Mouse (Mus musculus): ENCODE measurements at regions not wholly inside any gene's neighbourhood (a gene's known extent, or its start where the extent isn't known, plus 50 kb on each side); places are given as distances from the start of the nearest gene placed in this dataset.
A peak's percentile ranks its signal among the peaks of the same experiment; 100 is the strongest.

DNA sequence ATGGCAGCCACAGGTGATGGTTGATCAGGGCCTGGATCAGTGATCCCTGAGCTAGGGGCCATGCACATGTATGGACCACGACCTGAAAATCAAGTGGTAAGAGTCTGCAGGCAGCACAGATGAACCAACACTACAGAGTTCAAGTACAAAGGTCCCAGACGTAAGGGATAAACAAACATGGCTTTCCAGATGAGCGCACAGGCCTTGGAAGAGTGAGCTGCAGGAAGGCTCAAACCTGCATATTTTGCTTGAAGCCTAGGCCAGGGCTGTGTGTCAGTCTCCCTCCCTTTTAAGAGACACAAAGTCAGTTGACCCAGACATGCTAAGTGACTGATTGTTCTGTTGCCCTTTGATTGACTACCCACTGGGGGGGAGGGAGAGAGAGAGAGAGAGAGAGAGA, 107.2 kb upstream of the Stc2 start:
- ATAC-seq (replicated peaks; ENCODE audit: low FRiP score, low TSS enrichment, low read depth) = no peak
- WGBS = 44% methylated on average over 3 of the region's 3 CpGs
- Histone ChIP-seq H3K9me3 (ENCODE audit: control insufficient read depth, low read length) (no peaks in the 10 kb centered on the region), H3K27me3 (replicated peaks; ENCODE audit: control insufficient read depth, insufficient read depth, low read length) (no peaks in the 10 kb centered on the region), H3K4me2 (ENCODE audit: low read length) (no peak overlapping the region), H3K27ac (ENCODE audit: low read depth) (no peak overlapping the region), H3K4me3 (ENCODE audit: low read depth, low read length) (no peak overlapping the region), H3K4me1 (replicated peaks; ENCODE audit: control insufficient read depth, insufficient read depth, low read length) (peaks cover 3% of the 10 kb centered on the region; the same call in 1 of the 2 replicates), H3K9ac (ENCODE audit: low read length) (no peak overlapping the region), H3K36me3 (ENCODE audit: control insufficient read depth, insufficient read depth, low read length) (no peaks in the 10 kb centered on the region)
- no peak for DNase-seq (ENCODE audit: low spot score)

DNA sequence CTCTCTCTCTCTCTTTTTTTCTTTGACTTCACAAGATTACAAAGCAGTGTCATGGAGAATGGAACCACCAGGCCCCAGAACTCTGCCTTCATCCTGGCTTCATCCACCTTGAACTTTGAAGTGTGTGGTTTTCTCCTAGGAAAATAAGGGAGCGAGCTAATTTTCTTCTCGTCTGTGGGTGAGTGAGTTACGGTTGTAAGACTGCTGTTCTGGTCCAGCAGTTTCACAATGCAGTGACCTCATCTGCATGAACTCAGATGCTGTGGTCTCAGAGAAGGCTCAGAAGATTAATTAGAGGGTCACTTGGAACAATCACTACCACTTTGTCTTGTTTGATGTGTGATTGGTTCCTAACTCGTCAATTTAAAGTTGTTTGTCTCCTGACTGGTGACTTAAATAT, 103.1 kb upstream of the Stc2 start:
- no peak for ATAC-seq (replicated peaks; ENCODE audit: low FRiP score, low TSS enrichment, low read depth)
- Histone ChIP-seq H3K4me3 (ENCODE audit: low read depth, low read length) (no peak overlapping the region), H3K27ac (ENCODE audit: low read depth) (no peak overlapping the region), H3K36me3 (ENCODE audit: control insufficient read depth, insufficient read depth, low read length) (no peaks in the 10 kb centered on the region), H3K9ac (ENCODE audit: low read length) (no peak overlapping the region), H3K4me2 (ENCODE audit: low read length) (no peak overlapping the region), H3K27me3 (replicated peaks; ENCODE audit: control insufficient read depth, insufficient read depth, low read length) (no peaks in the 10 kb centered on the region), H3K9me3 (ENCODE audit: control insufficient read depth, low read length) (no peaks in the 10 kb centered on the region), H3K4me1 (replicated peaks; ENCODE audit: control insufficient read depth, insufficient read depth, low read length) (no peaks in the 10 kb centered on the region)
- DNase-seq (ENCODE audit: low spot score) = no peak
- WGBS = 70% methylated on average over 4 of the region's 4 CpGs

DNA sequence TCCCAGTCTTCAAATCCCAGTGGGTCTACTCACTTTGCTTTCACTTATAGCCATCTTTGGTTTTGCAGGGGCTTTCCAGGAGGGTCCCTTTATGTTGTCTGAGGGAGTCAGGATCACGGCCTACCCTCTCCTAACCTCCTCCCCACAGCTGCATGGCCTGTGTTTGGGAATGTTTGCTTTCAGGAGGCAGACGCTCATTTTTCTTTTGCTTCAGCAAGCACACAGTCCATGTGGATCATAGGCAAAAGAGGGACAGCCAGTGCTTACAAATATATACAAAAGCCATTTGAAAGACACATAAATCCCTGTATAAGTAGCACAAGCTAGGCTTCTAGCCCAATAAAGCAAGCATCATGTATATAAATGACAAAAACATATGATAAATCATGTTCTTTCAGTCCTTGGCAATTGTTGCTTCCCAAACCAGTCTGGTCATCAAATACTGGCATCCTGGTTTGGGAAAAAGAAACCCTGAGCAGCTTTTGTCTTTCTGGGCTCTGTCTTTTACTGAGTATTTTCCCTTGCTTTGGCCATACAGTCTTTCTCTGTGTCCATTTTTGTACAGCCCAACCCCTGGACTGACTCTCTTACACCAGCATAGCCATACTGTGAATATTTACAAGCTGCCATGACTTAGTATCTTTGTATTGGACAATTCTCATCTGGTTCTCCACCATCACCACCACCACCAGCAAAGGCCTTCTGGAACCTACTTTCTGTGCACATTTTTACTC, 101.0 kb upstream of the Stc2 start:
- H3K4me1 ChIP-seq (replicated peaks; ENCODE audit: control insufficient read depth, insufficient read depth, low read length) = no peaks in the 10 kb centered on the region
- no peak overlapping the region for H3K4me3 ChIP-seq (ENCODE audit: low read depth, low read length)
- no peaks in the 10 kb centered on the region for H3K9me3 ChIP-seq (ENCODE audit: control insufficient read depth, low read length)
- no peaks in the 10 kb centered on the region for H3K27me3 ChIP-seq (replicated peaks; ENCODE audit: control insufficient read depth, insufficient read depth, low read length)
- no peak overlapping the region for H3K4me2 ChIP-seq (ENCODE audit: low read length)
- 21% methylated on average over 2 of the region's 2 CpGs for WGBS
- H3K9ac ChIP-seq (ENCODE audit: low read length) = no peak overlapping the region
- no peaks in the 10 kb centered on the region for H3K36me3 ChIP-seq (ENCODE audit: control insufficient read depth, insufficient read depth, low read length)
- H3K27ac ChIP-seq (ENCODE audit: low read depth) = peak overlapping the region; percentile 44; the same call in 1 of the 2 replicates
- ATAC-seq (replicated peaks; ENCODE audit: low FRiP score, low TSS enrichment, low read depth) = 0 out of 2 replicates have a peak, but pooled peaks have one; percentile 58
- DNase-seq (ENCODE audit: low spot score) = no peak

DNA sequence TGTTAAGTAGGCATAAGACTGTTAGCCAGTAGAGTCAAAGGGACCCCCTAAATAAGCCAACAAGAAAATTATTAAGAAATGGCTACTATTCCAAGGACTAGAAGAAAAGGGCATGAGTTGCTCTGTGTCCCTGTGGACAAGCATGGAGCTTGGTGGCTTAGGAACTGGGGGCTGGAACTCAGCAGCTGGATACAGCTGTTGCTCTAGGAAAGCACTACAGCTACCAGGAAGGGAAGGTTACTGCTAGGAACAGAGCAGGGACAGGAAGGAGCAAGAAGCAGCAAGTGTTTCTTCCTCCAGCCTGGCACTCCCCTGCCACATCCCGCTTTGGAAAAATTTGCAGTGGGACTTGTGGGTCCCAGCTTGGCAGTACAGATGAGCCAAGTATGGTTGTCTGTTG, 95.0 kb upstream of the Stc2 start:
- no peak for ATAC-seq (replicated peaks; ENCODE audit: low FRiP score, low TSS enrichment, low read depth)
- Histone ChIP-seq H3K36me3 (ENCODE audit: control insufficient read depth, insufficient read depth, low read length) (no peaks in the 10 kb centered on the region), H3K27ac (ENCODE audit: low read depth) (no peak overlapping the region), H3K9me3 (ENCODE audit: control insufficient read depth, low read length) (no peaks in the 10 kb centered on the region), H3K9ac (ENCODE audit: low read length) (no peak overlapping the region), H3K27me3 (replicated peaks; ENCODE audit: control insufficient read depth, insufficient read depth, low read length) (no peaks in the 10 kb centered on the region), H3K4me3 (ENCODE audit: low read depth, low read length) (no peak overlapping the region), H3K4me2 (ENCODE audit: low read length) (no peak overlapping the region), H3K4me1 (replicated peaks; ENCODE audit: control insufficient read depth, insufficient read depth, low read length) (no peaks in the 10 kb centered on the region)
- no peak for DNase-seq (ENCODE audit: low spot score)
- WGBS = 65% methylated on average over 1 of the region's 1 CpGs

DNA sequence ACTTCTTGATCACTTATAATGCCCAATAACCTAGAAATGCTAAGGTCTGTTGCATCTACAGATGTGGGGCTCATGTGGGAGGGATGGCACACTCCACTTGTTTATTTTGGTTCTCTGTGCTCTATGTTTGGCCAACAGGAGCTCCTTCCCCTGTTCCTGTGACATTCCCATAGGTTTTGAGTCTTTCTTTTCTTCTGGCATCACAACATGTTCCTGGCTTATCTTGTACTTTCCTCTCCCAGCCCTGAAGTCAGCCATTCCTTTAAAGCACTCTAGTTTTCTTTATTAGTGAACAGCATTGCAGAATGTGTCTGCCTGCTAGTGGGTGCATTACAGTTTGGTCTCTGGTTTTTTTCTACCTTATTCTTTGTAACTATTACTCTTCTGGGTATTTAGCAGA, 92.6 kb upstream of the Stc2 start:
- Histone ChIP-seq H3K27me3 (replicated peaks; ENCODE audit: control insufficient read depth, insufficient read depth, low read length) (no peaks in the 10 kb centered on the region), H3K27ac (ENCODE audit: low read depth) (no peak overlapping the region), H3K4me2 (ENCODE audit: low read length) (no peak overlapping the region), H3K4me3 (ENCODE audit: low read depth, low read length) (no peak overlapping the region), H3K9ac (ENCODE audit: low read length) (no peak overlapping the region), H3K9me3 (ENCODE audit: control insufficient read depth, low read length) (no peaks in the 10 kb centered on the region), H3K36me3 (ENCODE audit: control insufficient read depth, insufficient read depth, low read length) (no peaks in the 10 kb centered on the region), H3K4me1 (replicated peaks; ENCODE audit: control insufficient read depth, insufficient read depth, low read length) (no peaks in the 10 kb centered on the region)
- ATAC-seq (replicated peaks; ENCODE audit: low FRiP score, low TSS enrichment, low read depth) (no peak), DNase-seq (ENCODE audit: low spot score) (no peak)

DNA sequence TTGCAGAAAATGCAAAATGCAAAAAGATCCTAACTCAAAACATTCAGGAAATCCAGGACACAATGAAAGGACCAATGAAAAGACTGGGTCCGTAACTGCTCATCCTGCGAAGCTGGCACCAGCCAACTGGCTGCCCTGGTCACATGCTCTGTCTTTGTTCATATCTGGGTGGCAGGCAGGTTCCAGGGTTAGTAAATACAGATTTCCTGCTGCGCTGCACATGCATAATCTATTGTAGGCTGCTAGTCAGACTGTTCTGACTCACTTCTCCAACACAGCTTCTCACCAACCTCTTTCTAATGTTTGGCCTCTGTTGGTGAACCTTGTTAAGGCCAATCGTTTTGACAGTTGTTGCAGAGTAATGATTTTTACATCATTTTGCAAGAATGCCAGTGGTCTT, 92.0 kb upstream of the Stc2 start:
- Histone ChIP-seq H3K9me3 (ENCODE audit: control insufficient read depth, low read length) (no peaks in the 10 kb centered on the region), H3K27ac (ENCODE audit: low read depth) (no peak overlapping the region), H3K4me1 (replicated peaks; ENCODE audit: control insufficient read depth, insufficient read depth, low read length) (no peaks in the 10 kb centered on the region), H3K4me2 (ENCODE audit: low read length) (no peak overlapping the region), H3K36me3 (ENCODE audit: control insufficient read depth, insufficient read depth, low read length) (no peaks in the 10 kb centered on the region), H3K4me3 (ENCODE audit: low read depth, low read length) (no peak overlapping the region), H3K9ac (ENCODE audit: low read length) (no peak overlapping the region), H3K27me3 (replicated peaks; ENCODE audit: control insufficient read depth, insufficient read depth, low read length) (no peaks in the 10 kb centered on the region)
- ATAC-seq (replicated peaks; ENCODE audit: low FRiP score, low TSS enrichment, low read depth) (no peak), DNase-seq (ENCODE audit: low spot score) (no peak)
- WGBS = 84% methylated on average over 4 of the region's 4 CpGs

DNA sequence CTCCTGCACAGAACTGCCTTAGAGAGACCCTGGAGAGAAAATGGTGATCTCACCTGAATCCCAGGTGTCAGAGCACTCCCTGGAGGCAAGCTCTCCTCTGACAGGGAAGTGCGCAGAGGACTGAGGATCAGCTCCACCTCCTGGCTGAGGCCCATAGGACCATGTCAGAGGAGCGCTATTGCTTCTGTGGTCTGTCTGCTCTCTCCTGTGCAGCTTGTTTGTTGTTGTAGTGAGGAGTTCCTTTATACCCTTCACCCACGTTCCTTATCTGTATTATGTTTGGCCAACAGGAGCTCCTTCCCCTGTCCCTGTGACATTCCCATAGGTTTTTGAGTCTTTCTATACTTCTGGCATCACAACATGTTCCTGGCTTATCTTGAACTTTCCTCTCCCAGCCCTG, 91.5 kb upstream of the Stc2 start:
- no peak overlapping the region for H3K4me2 ChIP-seq (ENCODE audit: low read length)
- 60% methylated on average over 3 of the region's 3 CpGs for WGBS
- ATAC-seq (replicated peaks; ENCODE audit: low FRiP score, low TSS enrichment, low read depth) = no peak
- H3K4me1 ChIP-seq (replicated peaks; ENCODE audit: control insufficient read depth, insufficient read depth, low read length) = no peaks in the 10 kb centered on the region
- no peak for DNase-seq (ENCODE audit: low spot score)
- no peaks in the 10 kb centered on the region for H3K36me3 ChIP-seq (ENCODE audit: control insufficient read depth, insufficient read depth, low read length)
- no peak overlapping the region for H3K27ac ChIP-seq (ENCODE audit: low read depth)
- H3K9ac ChIP-seq (ENCODE audit: low read length) = no peak overlapping the region
- no peak overlapping the region for H3K4me3 ChIP-seq (ENCODE audit: low read depth, low read length)
- no peaks in the 10 kb centered on the region for H3K27me3 ChIP-seq (replicated peaks; ENCODE audit: control insufficient read depth, insufficient read depth, low read length)
- H3K9me3 ChIP-seq (ENCODE audit: control insufficient read depth, low read length) = no peaks in the 10 kb centered on the region

DNA sequence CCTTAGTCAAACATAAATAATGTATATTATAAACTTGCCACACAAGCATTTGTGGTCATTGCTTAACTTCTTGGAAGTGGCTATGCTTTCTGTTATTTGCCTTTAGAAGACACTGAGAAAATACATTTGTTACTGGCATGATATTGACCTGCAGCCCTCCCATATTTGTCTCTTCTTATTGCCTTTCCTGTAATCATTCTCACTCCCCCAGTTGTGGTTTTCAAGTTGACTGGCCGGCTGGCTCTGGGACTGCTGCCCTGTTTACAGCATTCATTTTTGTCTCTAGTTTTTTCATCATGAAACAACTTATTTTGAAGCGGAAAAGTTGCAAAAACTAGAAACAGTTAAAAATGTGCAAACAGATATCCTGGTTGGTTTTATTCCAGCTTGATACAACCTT, 57.5 kb upstream of the Stc2 start:
- ATAC-seq (replicated peaks; ENCODE audit: low FRiP score, low TSS enrichment, low read depth) (no peak), DNase-seq (ENCODE audit: low spot score) (no peak)
- H3K27ac ChIP-seq (ENCODE audit: low read depth) = no peak overlapping the region
- H3K4me3 ChIP-seq (ENCODE audit: low read depth, low read length) = no peak overlapping the region
- no peaks in the 10 kb centered on the region for H3K36me3 ChIP-seq (ENCODE audit: control insufficient read depth, insufficient read depth, low read length)
- no peaks in the 10 kb centered on the region for H3K27me3 ChIP-seq (replicated peaks; ENCODE audit: control insufficient read depth, insufficient read depth, low read length)
- WGBS = 70% methylated on average over 2 of the region's 2 CpGs
- no peak overlapping the region for H3K4me2 ChIP-seq (ENCODE audit: low read length)
- no peaks in the 10 kb centered on the region; the same call in 1 of the 2 replicates for H3K9me3 ChIP-seq (ENCODE audit: control insufficient read depth, low read length)
- no peaks in the 10 kb centered on the region for H3K4me1 ChIP-seq (replicated peaks; ENCODE audit: control insufficient read depth, insufficient read depth, low read length)
- H3K9ac ChIP-seq (ENCODE audit: low read length) = no peak overlapping the region

Measured in intestine, embryonic 14.5 days (tissue).